Mouse (Mus musculus): ENCODE data around the gene Rpl36. TPM values are rescaled to one million over a fixed set of nuclear protein-coding genes. Genes with fewer than 3 reads are reported as not detected.

Rpl36 gene
- 2,148 and 2,776 TPM in 2 replicates for polyA plus RNA-seq (2014; fragmentation: Nextera tagmentation; extraction: Ambion mirVana)

DNA sequence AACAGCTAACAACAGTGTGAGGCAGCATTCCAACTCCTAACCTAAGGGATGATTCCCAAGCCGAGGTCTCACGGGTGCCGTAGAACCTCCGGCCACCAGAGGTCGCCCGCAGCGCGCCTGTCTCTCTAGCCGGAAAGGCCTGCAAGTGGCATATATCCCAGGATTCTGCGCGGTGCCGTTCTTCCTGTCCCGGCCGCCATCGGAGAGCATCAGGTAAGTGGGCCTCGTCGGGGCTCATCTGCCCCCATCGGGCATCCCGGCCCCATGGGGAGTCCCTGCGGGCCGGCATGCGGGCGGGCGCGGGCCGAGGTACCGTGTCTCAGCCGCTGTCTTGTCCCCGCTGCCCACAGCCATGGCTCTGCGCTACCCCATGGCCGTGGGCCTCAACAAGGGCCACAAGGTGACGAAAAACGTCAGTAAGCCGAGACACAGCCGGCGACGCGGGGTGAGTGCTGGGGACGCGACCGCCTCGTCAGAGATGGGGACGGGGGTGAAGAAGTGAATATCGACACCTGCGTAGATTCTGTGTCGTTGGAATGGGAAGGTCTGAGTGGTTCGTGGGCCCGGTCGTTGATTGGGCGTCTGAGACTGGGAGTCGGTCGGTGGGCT lies at the start of gene Rpl36:
TSS of gene Rpl36 (plus strand) at position 181 of the 609 bp plus-strand sequence.
- no peaks in the 10 kb centered on the region for H3K27me3 ChIP-seq (ENCODE audit: control insufficient read depth, insufficient read depth, low read length)
- peak within 1 kb of the TSS; percentile 78 for H3K4me3 ChIP-seq (ENCODE audit: low read length)
- peaks cover 18% of the 10 kb centered on the region for H3K4me1 ChIP-seq (ENCODE audit: control insufficient read depth, insufficient read depth, low read length)
- peak; percentile 58 for ATAC-seq (ENCODE audit: low FRiP score, low TSS enrichment)
- under 1% methylated on average over 52 of the region's 52 CpGs for WGBS
- peaks cover 42% of the 10 kb centered on the region for H3K36me3 ChIP-seq (ENCODE audit: control insufficient read depth, insufficient read depth, low read length)
- H3K27ac ChIP-seq (ENCODE audit: low read depth, low read length), result peak within 1 kb of the TSS; percentile 90
- peak within 1 kb of the TSS; percentile 86 for H3K4me2 ChIP-seq (replicated peaks; ENCODE audit: low read depth, low read length)
- H3K9me3 ChIP-seq (ENCODE audit: control insufficient read depth, low read length), result no peaks in the 10 kb centered on the region
- peak within 1 kb of the TSS; percentile 87 for H3K9ac ChIP-seq (ENCODE audit: low read depth, low read length)

DNA sequence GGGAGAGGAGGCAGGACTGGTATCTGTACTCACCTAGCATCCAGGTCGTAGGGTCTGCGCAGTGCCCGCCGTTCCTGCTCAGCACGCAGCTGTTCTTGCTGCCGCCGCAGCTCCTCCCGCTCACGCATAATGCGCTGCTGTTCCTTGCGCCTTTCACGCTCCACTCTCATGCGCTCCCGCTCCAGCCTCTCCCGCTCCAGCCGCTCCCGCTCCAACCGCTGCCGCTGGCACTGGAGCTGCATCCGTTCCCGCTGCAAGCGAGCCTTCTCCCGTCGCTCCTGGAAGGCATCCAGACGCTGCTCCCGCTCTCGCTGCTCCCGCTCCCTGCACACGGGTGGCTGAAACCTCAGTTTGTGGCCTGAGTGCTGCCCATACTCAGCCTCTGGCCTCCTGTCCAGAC lies 46.9 kb upstream of the Rpl36 start:
- WGBS, result 95% methylated on average over 29 of the region's 29 CpGs
- no peaks in the 10 kb centered on the region for H3K27me3 ChIP-seq (ENCODE audit: control insufficient read depth, insufficient read depth, low read length)
- H3K9me3 ChIP-seq (ENCODE audit: control insufficient read depth, low read length), result no peaks in the 10 kb centered on the region
- H3K4me3 ChIP-seq (ENCODE audit: low read length), result no peak overlapping the region
- H3K4me1 ChIP-seq (ENCODE audit: control insufficient read depth, insufficient read depth, low read length), result no peaks in the 10 kb centered on the region
- no peak overlapping the region for H3K27ac ChIP-seq (ENCODE audit: low read depth, low read length)
- peaks cover 100% of the 10 kb centered on the region for H3K36me3 ChIP-seq (ENCODE audit: control insufficient read depth, insufficient read depth, low read length)
- ATAC-seq (ENCODE audit: low FRiP score, low TSS enrichment), result no peak
- no peak overlapping the region for H3K4me2 ChIP-seq (replicated peaks; ENCODE audit: low read depth, low read length)
- H3K9ac ChIP-seq (ENCODE audit: low read depth, low read length), result no peak overlapping the region

DNA sequence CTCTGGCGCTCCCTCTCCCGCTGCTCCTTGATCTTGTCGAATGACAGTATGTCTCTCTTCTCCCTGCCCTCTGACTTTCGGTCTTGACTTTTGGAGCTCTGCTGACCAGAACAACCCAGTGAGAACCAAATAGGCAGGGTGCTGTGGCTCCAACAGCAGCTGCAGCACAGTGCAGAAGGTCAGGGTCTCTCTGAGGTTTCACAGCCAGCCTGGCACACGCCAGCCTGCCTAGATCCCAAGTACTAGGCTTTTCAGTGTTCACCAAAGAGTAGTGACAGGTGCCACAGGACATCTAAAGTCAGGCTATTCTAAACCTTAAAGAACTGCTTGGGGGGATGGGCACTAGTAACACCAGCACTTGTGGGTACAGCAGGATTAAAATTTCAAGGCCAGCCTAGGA lies 46.3 kb upstream of the Rpl36 start:
- Histone ChIP-seq H3K9ac (ENCODE audit: low read depth, low read length) (no peak overlapping the region), H3K4me2 (replicated peaks; ENCODE audit: low read depth, low read length) (no peak overlapping the region), H3K4me3 (ENCODE audit: low read length) (no peak overlapping the region), H3K4me1 (ENCODE audit: control insufficient read depth, insufficient read depth, low read length) (no peaks in the 10 kb centered on the region), H3K36me3 (ENCODE audit: control insufficient read depth, insufficient read depth, low read length) (peaks cover 100% of the 10 kb centered on the region), H3K9me3 (ENCODE audit: control insufficient read depth, low read length) (no peaks in the 10 kb centered on the region), H3K27me3 (ENCODE audit: control insufficient read depth, insufficient read depth, low read length) (no peaks in the 10 kb centered on the region), H3K27ac (ENCODE audit: low read depth, low read length) (no peak overlapping the region)
- WGBS, result 90% methylated on average over 5 of the region's 5 CpGs
- no peak for ATAC-seq (ENCODE audit: low FRiP score, low TSS enrichment)

- Histone ChIP-seq H3K27me3 (ENCODE audit: control insufficient read depth, insufficient read depth, low read length) (no peaks in the 10 kb centered on the region), H3K4me2 (replicated peaks; ENCODE audit: low read depth, low read length) (no peak overlapping the region), H3K9ac (ENCODE audit: low read depth, low read length) (no peak overlapping the region), H3K27ac (ENCODE audit: low read depth, low read length) (no peak overlapping the region), H3K4me1 (ENCODE audit: control insufficient read depth, insufficient read depth, low read length) (no peaks in the 10 kb centered on the region), H3K4me3 (ENCODE audit: low read length) (no peak overlapping the region), H3K36me3 (ENCODE audit: control insufficient read depth, insufficient read depth, low read length) (peaks cover 100% of the 10 kb centered on the region), H3K9me3 (ENCODE audit: control insufficient read depth, low read length) (no peaks in the 10 kb centered on the region)
- 94% methylated on average over 4 of the region's 4 CpGs for WGBS
- no peak for ATAC-seq (ENCODE audit: low FRiP score, low TSS enrichment)
These were observed 45.8 kb upstream of the Rpl36 start for GRCm38 (mm10) chr17:56567370-56567769.

GRCm38 (mm10) chr17:56570287-56570686 lies 42.9 kb upstream of the Rpl36 start:
- no peak overlapping the region for H3K9ac ChIP-seq (ENCODE audit: low read depth, low read length)
- no peak overlapping the region for H3K4me3 ChIP-seq (ENCODE audit: low read length)

GRCm38 (mm10) chr17:56572154-56572553 lies 41.1 kb upstream of the Rpl36 start:
- ATAC-seq (ENCODE audit: low FRiP score, low TSS enrichment), result no peak
- no peak overlapping the region for H3K4me3 ChIP-seq (ENCODE audit: low read length)
- peaks cover 91% of the 10 kb centered on the region for H3K36me3 ChIP-seq (ENCODE audit: control insufficient read depth, insufficient read depth, low read length)
- H3K27me3 ChIP-seq (ENCODE audit: control insufficient read depth, insufficient read depth, low read length), result no peaks in the 10 kb centered on the region
- H3K9ac ChIP-seq (ENCODE audit: low read depth, low read length), result no peak overlapping the region
- WGBS, result 100% methylated on average over 1 of the region's 1 CpGs
- H3K27ac ChIP-seq (ENCODE audit: low read depth, low read length), result no peak overlapping the region
- no peaks in the 10 kb centered on the region for H3K9me3 ChIP-seq (ENCODE audit: control insufficient read depth, low read length)
- H3K4me2 ChIP-seq (replicated peaks; ENCODE audit: low read depth, low read length), result no peak overlapping the region
- no peaks in the 10 kb centered on the region for H3K4me1 ChIP-seq (ENCODE audit: control insufficient read depth, insufficient read depth, low read length)

More at GRCm38 (mm10) chr17:56570287-56570686, 42.9 kb upstream of the Rpl36 start:
- no peak overlapping the region for H3K4me2 ChIP-seq (replicated peaks; ENCODE audit: low read depth, low read length)
- no peaks in the 10 kb centered on the region for H3K9me3 ChIP-seq (ENCODE audit: control insufficient read depth, low read length)
- no peaks in the 10 kb centered on the region for H3K4me1 ChIP-seq (ENCODE audit: control insufficient read depth, insufficient read depth, low read length)
- H3K27ac ChIP-seq (ENCODE audit: low read depth, low read length), result no peak overlapping the region
- ATAC-seq (ENCODE audit: low FRiP score, low TSS enrichment), result no peak
- 90% methylated on average over 4 of the region's 4 CpGs for WGBS
- peaks cover 98% of the 10 kb centered on the region for H3K36me3 ChIP-seq (ENCODE audit: control insufficient read depth, insufficient read depth, low read length)
- no peaks in the 10 kb centered on the region for H3K27me3 ChIP-seq (ENCODE audit: control insufficient read depth, insufficient read depth, low read length)

GRCm38 (mm10) chr17:56572939-56573338 lies 40.3 kb upstream of the Rpl36 start:
- Histone ChIP-seq H3K27ac (ENCODE audit: low read depth, low read length) (no peak overlapping the region), H3K36me3 (ENCODE audit: control insufficient read depth, insufficient read depth, low read length) (peaks cover 91% of the 10 kb centered on the region), H3K9me3 (ENCODE audit: control insufficient read depth, low read length) (no peaks in the 10 kb centered on the region), H3K9ac (ENCODE audit: low read depth, low read length) (no peak overlapping the region), H3K4me3 (ENCODE audit: low read length) (no peak overlapping the region), H3K4me2 (replicated peaks; ENCODE audit: low read depth, low read length) (no peak overlapping the region), H3K4me1 (ENCODE audit: control insufficient read depth, insufficient read depth, low read length) (no peaks in the 10 kb centered on the region), H3K27me3 (ENCODE audit: control insufficient read depth, insufficient read depth, low read length) (no peaks in the 10 kb centered on the region)
- no peak for ATAC-seq (ENCODE audit: low FRiP score, low TSS enrichment)
- WGBS, result 95% methylated on average over 3 of the region's 3 CpGs

DNA sequence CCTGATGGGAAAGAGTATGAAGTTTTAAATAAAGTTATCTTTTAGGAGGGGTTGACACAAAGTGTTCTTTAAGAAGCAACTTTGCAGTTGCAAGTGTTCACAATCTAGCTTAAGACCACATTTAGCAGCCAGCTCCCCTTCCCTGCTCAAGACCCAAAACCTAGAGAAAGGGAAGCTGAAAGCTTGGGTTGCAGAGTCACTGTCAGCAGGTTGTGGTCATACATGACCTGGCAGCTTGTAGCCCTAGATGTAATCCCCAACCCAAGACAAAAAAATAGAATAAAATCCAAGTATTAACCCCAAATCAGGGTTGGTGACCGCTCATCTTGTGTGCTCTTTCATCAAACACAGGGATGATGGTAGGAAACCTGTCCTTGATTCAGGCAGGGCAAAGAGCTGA lies 30.1 kb upstream of the Rpl36 start:
- peak overlapping the region; percentile 94 for H3K4me3 ChIP-seq (ENCODE audit: low read length)
- ATAC-seq (ENCODE audit: low FRiP score, low TSS enrichment), result no peak
- H3K4me1 ChIP-seq (ENCODE audit: control insufficient read depth, insufficient read depth, low read length), result peaks cover 25% of the 10 kb centered on the region
- H3K36me3 ChIP-seq (ENCODE audit: control insufficient read depth, insufficient read depth, low read length), result peaks cover 69% of the 10 kb centered on the region
- peak overlapping the region; percentile 89 for H3K4me2 ChIP-seq (replicated peaks; ENCODE audit: low read depth, low read length)
- no peak overlapping the region for H3K27ac ChIP-seq (ENCODE audit: low read depth, low read length)
- 88% methylated on average over 1 of the region's 1 CpGs for WGBS
- H3K27me3 ChIP-seq (ENCODE audit: control insufficient read depth, insufficient read depth, low read length), result no peaks in the 10 kb centered on the region
- H3K9ac ChIP-seq (ENCODE audit: low read depth, low read length), result peak overlapping the region; percentile 89
- H3K9me3 ChIP-seq (ENCODE audit: control insufficient read depth, low read length), result no peaks in the 10 kb centered on the region

GRCm38 (mm10) chr17:56583611-56584256 lies 29.5 kb upstream of the Rpl36 start:
- Histone ChIP-seq H3K27me3 (ENCODE audit: control insufficient read depth, insufficient read depth, low read length) (no peaks in the 10 kb centered on the region), H3K4me2 (replicated peaks; ENCODE audit: low read depth, low read length) (peak overlapping the region; percentile 89), H3K9me3 (ENCODE audit: control insufficient read depth, low read length) (no peaks in the 10 kb centered on the region), H3K9ac (ENCODE audit: low read depth, low read length) (peak overlapping the region; percentile 89), H3K4me3 (ENCODE audit: low read length) (peak overlapping the region; percentile 94), H3K36me3 (ENCODE audit: control insufficient read depth, insufficient read depth, low read length) (peaks cover 69% of the 10 kb centered on the region), H3K4me1 (ENCODE audit: control insufficient read depth, insufficient read depth, low read length) (peaks cover 25% of the 10 kb centered on the region), H3K27ac (ENCODE audit: low read depth, low read length) (peak overlapping the region; percentile 91)
- 2% methylated on average over 33 of the region's 33 CpGs for WGBS
- ATAC-seq (ENCODE audit: low FRiP score, low TSS enrichment), result no peak

Measured in kidney, embryonic 14.5 days (tissue).